Comparison of ENCODE assay signal across 18 mouse cellular contexts in the genomic region with DNA sequence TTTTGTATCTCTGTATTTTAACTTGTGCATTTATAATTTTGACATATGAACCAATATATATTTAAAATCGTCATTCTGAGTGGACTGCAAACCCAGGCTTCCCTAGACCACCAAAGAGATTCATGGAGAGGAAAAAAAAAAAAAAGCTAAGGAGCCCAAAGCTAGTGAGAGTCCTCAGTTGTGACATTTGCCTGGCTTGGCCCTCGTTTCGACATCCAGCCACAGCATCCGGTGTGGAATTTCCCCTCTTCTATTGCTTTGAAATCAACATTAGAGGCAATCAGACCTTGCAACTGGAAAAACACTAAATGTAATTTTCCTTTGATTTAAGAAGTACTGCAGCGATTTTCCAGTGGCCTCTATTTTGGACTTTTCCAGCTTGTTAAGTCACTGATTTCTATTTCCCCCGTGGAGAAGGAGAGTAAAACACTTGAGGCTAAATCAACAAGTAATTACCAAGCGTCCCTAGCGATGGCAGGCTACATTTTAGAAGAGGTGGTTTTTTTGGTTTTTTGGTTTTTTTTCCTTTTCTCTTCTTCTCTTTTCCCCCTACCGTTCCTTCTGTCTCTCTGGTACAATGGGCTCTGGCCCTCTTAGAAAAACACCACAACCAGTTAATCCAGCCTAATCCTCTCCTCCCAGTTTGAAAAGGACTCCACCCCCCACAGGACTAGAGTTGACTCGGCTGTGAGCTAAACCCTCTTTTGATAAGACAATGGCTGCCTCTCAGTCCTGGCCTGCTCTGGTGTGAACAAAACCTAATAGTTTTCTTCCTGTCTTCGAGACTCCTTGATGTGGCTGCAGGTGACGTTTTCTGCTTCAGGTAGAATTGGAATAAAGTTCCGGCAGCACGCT. TPM values are rescaled to one million over a fixed set of nuclear protein-coding genes. Genes with fewer than 3 reads are reported as not detected.
DNase-seq lines count a peak whose midpoint lies in the region; ATAC-seq and TF ChIP-seq lines count a peak whose summit lies in the region.
"Had no signal": no experiment of that assay in that cellular context is flagged by ENCODE, and none has a peak within 500 bp of the region (broad histone marks: within the 10 kb centered on the region; RNA-seq: fewer than 3 reads in every experiment).

No protein-coding gene starts in this region.

- H3K4me2 ChIP-seq in forebrain, embryonic 11.5 days (ENCODE audit: low read depth, low read length, severe bottlenecking) = peak overlapping the region; percentile 6; the same call in 1 of the 2 replicates
- H3K4me2 ChIP-seq in forebrain, embryonic 15.5 days (replicated peaks) = no peak overlapping the region
- no peak overlapping the region for H3K4me2 ChIP-seq in stomach, postnatal 0 days (replicated peaks; ENCODE audit: low read depth)
- H3K4me2 ChIP-seq: heart, embryonic 15.5 days; hindbrain, embryonic 12.5 days; neural tube, embryonic 13.5 days had no signal

- no peaks in the 10 kb centered on the region for H3K9me3 ChIP-seq in forebrain, embryonic 11.5 days (ENCODE audit: control insufficient read depth, low read length)
- H3K9me3 ChIP-seq in forebrain, embryonic 15.5 days = no peaks in the 10 kb centered on the region
- H3K9me3 ChIP-seq in stomach, postnatal 0 days (ENCODE audit: control insufficient read depth, low read length) = no peaks in the 10 kb centered on the region
- H3K9me3 ChIP-seq: heart, embryonic 15.5 days; hindbrain, embryonic 12.5 days; limb, embryonic 10.5 days; neural tube, embryonic 13.5 days had no signal

- DNase-seq in forebrain, embryonic 11.5 days (ENCODE audit: low spot score) = no peak
- DNase-seq in 416B (ENCODE audit: low read depth) = peak; percentile 22
- DNase-seq in stomach, postnatal 0 days (ENCODE audit: low spot score) = no peak
- no peak for DNase-seq in ovary, postnatal 14 days (ENCODE audit: low spot score)
- no peak for DNase-seq in left cerebral cortex, postnatal 36 days (ENCODE audit: low spot score in 2 of 2)
- DNase-seq: adrenal gland, adult 8-10 months; gastrocnemius, postnatal 14 days; kidney, adult 9 months; layer of hippocampus, adult 9-11 months; thymus, adult 2 months had no signal

- ATAC-seq in forebrain, embryonic 11.5 days (replicated peaks; ENCODE audit: low FRiP score) = peak; percentile 67; the same call in 1 of the 2 replicates
- ATAC-seq in forebrain, embryonic 15.5 days (replicated peaks) = no peak
- peak; percentile 61 for ATAC-seq in activated CD4-positive, CD25-positive, alpha-beta regulatory T cell, adult 4 months
- peak; percentile 57 for ATAC-seq in inflammation-experienced regulatory T-cells, adult 6 months
- no peak for ATAC-seq in stomach, postnatal 0 days (ENCODE audit: low FRiP score, low TSS enrichment)

- TF ChIP-seq EP300 in stomach, postnatal 0 days (optimal IDR thresholded peaks at IDR 0.05) = no peak

- H3K36me3 ChIP-seq in forebrain, embryonic 11.5 days (ENCODE audit: control insufficient read depth, insufficient read depth, low read length) = no peaks in the 10 kb centered on the region
- no peaks in the 10 kb centered on the region for H3K36me3 ChIP-seq in forebrain, embryonic 15.5 days
- H3K36me3 ChIP-seq in stomach, postnatal 0 days (ENCODE audit: control insufficient read depth, insufficient read depth, low read length) = no peaks in the 10 kb centered on the region
- H3K36me3 ChIP-seq: heart, embryonic 15.5 days; hindbrain, embryonic 12.5 days; limb, embryonic 10.5 days; neural tube, embryonic 13.5 days had no signal

- no peak overlapping the region for H3K4me3 ChIP-seq in forebrain, embryonic 11.5 days (ENCODE audit: low read depth, low read length)
- no peak overlapping the region for H3K4me3 ChIP-seq in forebrain, embryonic 15.5 days
- no peak overlapping the region for H3K4me3 ChIP-seq in stomach, postnatal 0 days (ENCODE audit: low read depth, low read length)
- H3K4me3 ChIP-seq: heart, embryonic 15.5 days; hindbrain, embryonic 12.5 days; limb, embryonic 10.5 days; neural tube, embryonic 13.5 days had no signal

- H3K27me3 ChIP-seq in forebrain, embryonic 11.5 days (ENCODE audit: control insufficient read depth, insufficient read depth, low read length) = peaks cover 4% of the 10 kb centered on the region; the same call in 1 of the 2 replicates
- H3K27me3 ChIP-seq in forebrain, embryonic 15.5 days = peaks cover 7% of the 10 kb centered on the region; the same call in 1 of the 2 replicates
- H3K27me3 ChIP-seq in stomach, postnatal 0 days (ENCODE audit: control insufficient read depth, insufficient read depth, low read length) = no peaks in the 10 kb centered on the region

- peak overlapping the region; percentile 21; the same call in 1 of the 2 replicates for H3K27ac ChIP-seq in forebrain, embryonic 11.5 days (ENCODE audit: low read depth, low read length)
- H3K27ac ChIP-seq in forebrain, embryonic 15.5 days (replicated peaks) = no peak overlapping the region
- H3K27ac ChIP-seq in stomach, postnatal 0 days (replicated peaks) = no peak overlapping the region
- H3K27ac ChIP-seq: heart, embryonic 15.5 days; hindbrain, embryonic 12.5 days; limb, embryonic 10.5 days; liver, embryonic 14.5 days; neural tube, embryonic 13.5 days had no signal

- intact Hi-C loops in left cerebral cortex, postnatal 36 days (cut with DNase I) = no loop called here

- peaks cover 7% of the 10 kb centered on the region; the same call in 1 of the 2 replicates for H3K4me1 ChIP-seq in forebrain, embryonic 11.5 days (replicated peaks; ENCODE audit: control insufficient read depth, insufficient read depth, low read length)
- peaks cover 17% of the 10 kb centered on the region for H3K4me1 ChIP-seq in forebrain, embryonic 15.5 days
- no peaks in the 10 kb centered on the region for H3K4me1 ChIP-seq in stomach, postnatal 0 days (replicated peaks; ENCODE audit: control insufficient read depth, insufficient read depth)

- 3% methylated on average over 14 of the region's 14 CpGs for WGBS in forebrain, embryonic 11.5 days
- 8% methylated on average over 14 of the region's 14 CpGs for WGBS in forebrain, embryonic 15.5 days
- WGBS in stomach, postnatal 0 days = 37% methylated on average over 14 of the region's 14 CpGs

- H3K9ac ChIP-seq in forebrain, embryonic 11.5 days (ENCODE audit: low read length) = no peak overlapping the region
- H3K9ac ChIP-seq in forebrain, embryonic 15.5 days (replicated peaks) = no peak overlapping the region
- no peak overlapping the region for H3K9ac ChIP-seq in stomach, postnatal 0 days (ENCODE audit: low read length)
- H3K9ac ChIP-seq: heart, embryonic 15.5 days; hindbrain, embryonic 12.5 days; liver, embryonic 14.5 days; neural tube, embryonic 13.5 days had no signal

- TF ChIP-seq CTCF in stomach, postnatal 0 days (IDR thresholded peaks at IDR 0.05; ENCODE audit: low read depth) = no peak

RNA-seq across cellular contexts. Expression of a gene that starts 2.9 kb away (rescaled TPM):
- 3.1 and 4.0 TPM in 2 replicates for polyA plus RNA-seq in forebrain, embryonic 11.5 days (2014; fragmentation: Nextera tagmentation; extraction: Ambion mirVana)
- polyA plus RNA-seq in forebrain, embryonic 15.5 days (2015; fragmentation: Nextera tagmentation; extraction: Ambion mirVana) = 0.10 and 0.13 TPM in 2 replicates
- polyA plus RNA-seq in activated CD4-positive, CD25-positive, alpha-beta regulatory T cell, adult 4 months (2017; shearing (Covaris generic)) = not detected
- not detected for polyA plus RNA-seq in inflammation-experienced regulatory T-cells, adult 6 months (2017; shearing (Covaris generic))
- 0.07 and 0.10 TPM in 2 replicates for polyA plus RNA-seq in stomach, postnatal 0 days (2015; fragmentation: Nextera tagmentation; extraction: Ambion mirVana)
- under 1 TPM; 0.14 to 0.25 TPM for total RNA-seq in left cerebral cortex, postnatal 36 days (2021)
- polyA plus RNA-seq: heart, embryonic 15.5 days; liver, embryonic 14.5 days; neural tube, embryonic 13.5 days had no signal

RNA-seq across cellular contexts. Expression of a gene that starts 43.4 kb away (rescaled TPM):
- polyA plus RNA-seq in forebrain, embryonic 11.5 days (2014; fragmentation: Nextera tagmentation; extraction: Ambion mirVana) = 7.8 and 9.1 TPM in 2 replicates
- 5.6 and 6.7 TPM in 2 replicates for polyA plus RNA-seq in forebrain, embryonic 15.5 days (2015; fragmentation: Nextera tagmentation; extraction: Ambion mirVana)
- 10 to 100 TPM; 14.8 to 19.9 TPM for polyA plus RNA-seq in activated CD4-positive, CD25-positive, alpha-beta regulatory T cell, adult 4 months (2017; shearing (Covaris generic))
- polyA plus RNA-seq in inflammation-experienced regulatory T-cells, adult 6 months (2017; shearing (Covaris generic)) = 10 to 100 TPM; 18.1 to 30.6 (median 20.1) TPM
- 10.5 and 10.8 TPM in 2 replicates for polyA plus RNA-seq in stomach, postnatal 0 days (2015; fragmentation: Nextera tagmentation; extraction: Ambion mirVana)
- 10 to 100 TPM; 10.5 to 11.7 TPM for total RNA-seq in left cerebral cortex, postnatal 36 days (2021)

Comparison
In these comparisons a context has a peak if more than half of its experiments do, and no peak if none do; other contexts are left out.
1. ATAC-seq: peak in forebrain, embryonic 11.5 days (single experiment), activated CD4-positive, CD25-positive, alpha-beta regulatory T cell, adult 4 months (single experiment) and inflammation-experienced regulatory T-cells, adult 6 months (single experiment); none in forebrain, embryonic 15.5 days (single experiment) and stomach, postnatal 0 days (single experiment).